Mouse (Mus musculus) G1E (cell line): ENCODE results near the gene Serinc1.

ENCODE experiments used
- CTCF ChIP-seq: IDR thresholded peaks from 2 replicates; pipeline ENCODE4 v1.5.1; 2012; ENCODE audit warnings: low read depth, low read length, inconsistent platforms, mixed read lengths
- GATA1 ChIP-seq: IDR thresholded peaks from 2 replicates; pipeline ENCODE4 v1.6.1; 2012; ENCODE audit warnings: borderline replicate concordance, low read length, inconsistent platforms, mixed read lengths

DNA sequence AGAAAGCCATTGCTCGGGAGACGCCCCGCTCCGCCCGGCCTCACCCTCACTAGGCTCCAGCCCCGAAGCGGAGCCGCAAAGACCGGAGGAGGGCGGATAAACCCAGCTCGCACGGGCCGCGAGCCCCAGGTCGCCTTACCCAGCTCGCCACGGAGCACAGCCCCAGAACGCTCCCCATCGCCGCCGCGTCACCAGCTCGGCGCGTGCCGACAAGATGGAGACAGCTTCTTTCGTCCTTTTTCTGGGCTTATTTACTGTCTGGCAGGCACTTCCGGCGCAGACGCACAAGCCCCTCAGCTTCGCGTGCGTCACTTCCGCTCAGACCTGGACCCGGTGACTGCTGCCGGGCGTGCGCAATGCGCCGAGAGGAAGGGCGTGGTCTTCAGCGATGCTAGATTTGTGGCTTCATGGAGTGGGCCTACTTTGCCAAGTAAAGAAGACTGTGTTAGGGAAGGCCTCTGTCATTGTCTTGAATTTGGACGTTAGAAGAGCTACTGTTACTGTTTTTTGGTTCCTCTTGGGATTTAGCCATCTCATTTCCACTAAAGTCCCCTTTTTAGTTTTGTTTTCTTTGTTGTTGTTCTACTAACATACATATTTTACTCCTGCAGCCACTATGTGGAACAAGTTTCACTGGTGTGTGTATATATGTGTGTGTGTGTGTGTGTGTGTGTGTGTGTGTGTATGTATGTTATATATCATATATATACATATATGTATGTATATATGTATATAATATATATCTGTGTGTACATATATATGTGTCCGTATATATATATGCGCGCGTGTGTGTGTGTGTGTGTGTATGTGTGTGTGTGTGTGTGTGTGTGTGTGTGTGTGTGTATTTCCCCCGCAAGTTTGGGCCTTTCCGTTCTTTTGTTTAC lies at the start of gene Serinc1:
- no peak for TF ChIP-seq CTCF
- TF ChIP-seq GATA1: no peak
